ENCODE assay signal across 36 mouse cellular contexts in genomic region chr13:3861251-3861650, GRCm38 (mm10). TPM values are rescaled to one million over a fixed set of nuclear protein-coding genes. Genes with fewer than 3 reads are reported as not detected.
A peak's percentile ranks its signal among the peaks of the same experiment; 100 is the strongest.
DNase-seq lines count a peak whose midpoint lies in the region; ATAC-seq and TF ChIP-seq lines count a peak whose summit lies in the region.
"Had no signal": no experiment of that assay in that cellular context is flagged by ENCODE, and none has a peak within 500 bp of the region (broad histone marks: within the 10 kb centered on the region; RNA-seq: fewer than 3 reads in every experiment).

No protein-coding gene starts in this region.

- peak overlapping the region; percentile 13 for H3K9ac ChIP-seq in liver, embryonic 15.5 days
- no peak overlapping the region for H3K9ac ChIP-seq in stomach, postnatal 0 days (ENCODE audit: low read length)
- H3K9ac ChIP-seq: embryonic facial prominence, embryonic 15.5 days; hindbrain, embryonic 15.5 days; intestine, embryonic 15.5 days; limb, embryonic 12.5 days had no signal

- no peaks in the 10 kb centered on the region for H3K9me3 ChIP-seq in liver, embryonic 15.5 days (replicated peaks)
- no peaks in the 10 kb centered on the region for H3K9me3 ChIP-seq in stomach, postnatal 0 days (ENCODE audit: control insufficient read depth, low read length)
- H3K9me3 ChIP-seq: embryonic facial prominence, embryonic 15.5 days; forebrain, embryonic 10.5 days; G1E; hindbrain, embryonic 15.5 days; intestine, embryonic 15.5 days; limb, embryonic 12.5 days; midbrain, embryonic 10.5 days had no signal

- H3K4me2 ChIP-seq in liver, embryonic 15.5 days, result peak overlapping the region; percentile 41
- H3K4me2 ChIP-seq in stomach, postnatal 0 days (replicated peaks; ENCODE audit: low read depth), result no peak overlapping the region
- H3K4me2 ChIP-seq: embryonic facial prominence, embryonic 15.5 days; heart, embryonic 11.5 days; hindbrain, embryonic 15.5 days; intestine, embryonic 15.5 days; limb, embryonic 12.5 days had no signal

- peaks cover 69% of the 10 kb centered on the region for H3K4me1 ChIP-seq in liver, embryonic 15.5 days (replicated peaks)
- 0 out of 2 replicates have a peak, but pooled peaks cover 2% of the 10 kb centered on the region for H3K4me1 ChIP-seq in stomach, postnatal 0 days (replicated peaks; ENCODE audit: control insufficient read depth, insufficient read depth)
- H3K4me1 ChIP-seq: forebrain, embryonic 10.5 days; hindbrain, embryonic 15.5 days; limb, embryonic 12.5 days; midbrain, embryonic 10.5 days had no signal

- no peak for TF ChIP-seq CTCF in stomach, postnatal 0 days (IDR thresholded peaks at IDR 0.05; ENCODE audit: low read depth)

- H3K27ac ChIP-seq in liver, embryonic 15.5 days (replicated peaks), result peak overlapping the region; percentile 73
- H3K27ac ChIP-seq in stomach, postnatal 0 days (replicated peaks), result no peak overlapping the region
- H3K27ac ChIP-seq: embryonic facial prominence, embryonic 15.5 days; forebrain, embryonic 10.5 days; hindbrain, embryonic 15.5 days; intestine, embryonic 15.5 days; limb, embryonic 12.5 days; midbrain, embryonic 10.5 days had no signal

- H3K27me3 ChIP-seq in liver, embryonic 15.5 days, result no peaks in the 10 kb centered on the region
- H3K27me3 ChIP-seq in stomach, postnatal 0 days (ENCODE audit: control insufficient read depth, insufficient read depth, low read length), result no peaks in the 10 kb centered on the region
- H3K27me3 ChIP-seq: CH12.LX; embryonic facial prominence, embryonic 15.5 days; hindbrain, embryonic 15.5 days; intestine, embryonic 15.5 days; limb, embryonic 12.5 days had no signal

- no peak overlapping the region for H3K4me3 ChIP-seq in liver, embryonic 15.5 days (replicated peaks)
- no peak overlapping the region for H3K4me3 ChIP-seq in stomach, postnatal 0 days (ENCODE audit: low read depth, low read length)
- H3K4me3 ChIP-seq: embryonic facial prominence, embryonic 15.5 days; forebrain, embryonic 10.5 days; hindbrain, embryonic 15.5 days; intestine, embryonic 15.5 days; limb, embryonic 12.5 days; midbrain, embryonic 10.5 days; myocyte had no signal

- ATAC-seq in erythroid progenitor cell, adult 5-6 weeks (replicated peaks; ENCODE audit: low FRiP score, poor library complexity, severe bottlenecking), result peak; percentile 73
- peak; percentile 78 for ATAC-seq in liver, embryonic 15.5 days (ENCODE audit: insufficient read depth)
- no peak for ATAC-seq in stomach, postnatal 0 days (ENCODE audit: low FRiP score, low TSS enrichment)
- ATAC-seq: forebrain, embryonic 16.5 days; intestine, embryonic 15.5 days; midbrain, embryonic 16.5 days had no signal

- no peak for TF ChIP-seq EP300 in stomach, postnatal 0 days (optimal IDR thresholded peaks at IDR 0.05)

- H3K36me3 ChIP-seq in liver, embryonic 15.5 days (replicated peaks), result no peaks in the 10 kb centered on the region
- H3K36me3 ChIP-seq in stomach, postnatal 0 days (ENCODE audit: control insufficient read depth, insufficient read depth, low read length), result no peaks in the 10 kb centered on the region
- H3K36me3 ChIP-seq: embryonic facial prominence, embryonic 15.5 days; forebrain, embryonic 10.5 days; G1E; hindbrain, embryonic 15.5 days; intestine, embryonic 15.5 days; limb, embryonic 12.5 days; midbrain, embryonic 10.5 days had no signal

- peak; percentile 17 for DNase-seq in urinary bladder, adult 2 months (ENCODE audit: low spot score)
- no peak for DNase-seq in urinary bladder, postnatal 36 days (ENCODE audit: low spot score in 2 of 2)
- DNase-seq in right cerebral cortex, adult 18-20 months, result no peak
- no peak for DNase-seq in adrenal gland, postnatal 4 days (ENCODE audit: low spot score in 2 of 2)
- no peak for DNase-seq in stomach, postnatal 0 days (ENCODE audit: low spot score)
- DNase-seq: adrenal gland, adult 2 months; B cell, adult 2 months; cerebellum, adult 11 months; cerebellum, adult 9-11 months; gastrocnemius, postnatal 14 days; kidney, postnatal 36 days; lung, adult 2 months; thymus, postnatal 25 days had no signal

- WGBS in liver, embryonic 15.5 days (ENCODE audit: insufficient replicate concordance), result 51% methylated on average over 8 of the region's 8 CpGs
- WGBS in stomach, postnatal 0 days, result 81% methylated on average over 8 of the region's 8 CpGs

RNA-seq across cellular contexts. Expression of gene Calm5, which starts 7.3 kb away (rescaled TPM):
- polyA plus RNA-seq in urinary bladder, adult 2 months (2012; rRNA removed), result not detected in 2 replicates
- not detected in 2 replicates for total RNA-seq in erythroid progenitor cell, adult 5-6 weeks (2015; ENCODE audit: low replicate concordance)
- total RNA-seq in erythroid progenitor cell, adult 5-6 weeks (2017; ENCODE audit: low replicate concordance), result not detected in 2 replicates
- polyA plus RNA-seq in liver, embryonic 15.5 days (2015; fragmentation: Nextera tagmentation; extraction: Ambion mirVana), result not detected in 2 replicates
- not detected for total RNA-seq in adrenal gland, postnatal 4 days (2021)
- 0.18 TPM in 1 of 2 replicates, not detected in the other for polyA plus RNA-seq in stomach, postnatal 0 days (2015; fragmentation: Nextera tagmentation; extraction: Ambion mirVana)
- total RNA-seq: adrenal gland, adult 2 months; CH12.LX; common myeloid progenitor, adult 5-6 weeks; G1E; gastrocnemius, postnatal 14 days; hematopoietic stem cell, adult 5-6 weeks; left cerebral cortex, postnatal 14 days had no signal
- polyA plus RNA-seq: adrenal gland, adult 2 months; brain, embryonic 14.5 days; forebrain, embryonic 10.5 days; forebrain, embryonic 16.5 days; G1E; heart, embryonic 11.5 days; heart, postnatal 0 days; hindbrain, embryonic 15.5 days; intestine, embryonic 15.5 days; kidney, embryonic 14.5 days; limb, embryonic 12.5 days; lung, adult 2 months; midbrain, embryonic 10.5 days; midbrain, embryonic 16.5 days; myocyte; neural tube, embryonic 14.5 days; small intestine, adult 2 months; stomach, embryonic 14.5 days had no signal

RNA-seq across cellular contexts. Expression of gene Calm4, which starts 23.7 kb away (rescaled TPM):
- polyA plus RNA-seq in urinary bladder, adult 2 months (2012; rRNA removed), result not detected in 2 replicates
- total RNA-seq in erythroid progenitor cell, adult 5-6 weeks (2015; ENCODE audit: low replicate concordance), result not detected in 2 replicates
- total RNA-seq in erythroid progenitor cell, adult 5-6 weeks (2017; ENCODE audit: low replicate concordance), result not detected in 2 replicates
- 0.43 TPM in 1 of 2 replicates, not detected in the other for polyA plus RNA-seq in liver, embryonic 15.5 days (2015; fragmentation: Nextera tagmentation; extraction: Ambion mirVana)
- not detected for total RNA-seq in adrenal gland, postnatal 4 days (2021)
- polyA plus RNA-seq in stomach, postnatal 0 days (2015; fragmentation: Nextera tagmentation; extraction: Ambion mirVana), result 280 and 324 TPM in 2 replicates
- total RNA-seq: adrenal gland, adult 2 months; CH12.LX; G1E; gastrocnemius, postnatal 14 days; left cerebral cortex, postnatal 14 days had no signal
- polyA plus RNA-seq: adrenal gland, adult 2 months; forebrain, embryonic 10.5 days; forebrain, embryonic 16.5 days; G1E; heart, embryonic 11.5 days; heart, postnatal 0 days; intestine, embryonic 15.5 days; kidney, embryonic 14.5 days; limb, embryonic 12.5 days; midbrain, embryonic 10.5 days; midbrain, embryonic 16.5 days; neural tube, embryonic 14.5 days; small intestine, adult 2 months; stomach, embryonic 14.5 days had no signal

RNA-seq across cellular contexts. Expression of gene Net1, which starts 56.8 kb away (rescaled TPM):
- polyA plus RNA-seq in urinary bladder, adult 2 months (2012; rRNA removed), result 49.2 and 70.4 TPM in 2 replicates
- total RNA-seq in erythroid progenitor cell, adult 5-6 weeks (2015; ENCODE audit: low replicate concordance), result 133 and 156 TPM in 2 replicates
- total RNA-seq in erythroid progenitor cell, adult 5-6 weeks (2017; ENCODE audit: low replicate concordance), result 193 and 201 TPM in 2 replicates
- 51.4 and 58.3 TPM in 2 replicates for polyA plus RNA-seq in liver, embryonic 15.5 days (2015; fragmentation: Nextera tagmentation; extraction: Ambion mirVana)
- 100 to 1,000 TPM in 1 of 2 experiments, 10 to 100 TPM in 1; 89.3 to 106 TPM for total RNA-seq in adrenal gland, postnatal 4 days (2021)
- 54.6 and 59.1 TPM in 2 replicates for polyA plus RNA-seq in stomach, postnatal 0 days (2015; fragmentation: Nextera tagmentation; extraction: Ambion mirVana)

RNA-seq across cellular contexts. Expression of gene Tubal3, which starts 56.8 kb away (rescaled TPM):
- not detected in 2 replicates for polyA plus RNA-seq in urinary bladder, adult 2 months (2012; rRNA removed)
- total RNA-seq in erythroid progenitor cell, adult 5-6 weeks (2015; ENCODE audit: low replicate concordance), result not detected in 2 replicates
- not detected in 2 replicates for total RNA-seq in erythroid progenitor cell, adult 5-6 weeks (2017; ENCODE audit: low replicate concordance)
- 0.06 TPM in 1 of 2 replicates, not detected in the other for polyA plus RNA-seq in liver, embryonic 15.5 days (2015; fragmentation: Nextera tagmentation; extraction: Ambion mirVana)
- total RNA-seq in adrenal gland, postnatal 4 days (2021), result not detected
- polyA plus RNA-seq in stomach, postnatal 0 days (2015; fragmentation: Nextera tagmentation; extraction: Ambion mirVana), result not detected in 2 replicates
- total RNA-seq: adrenal gland, adult 2 months; common myeloid progenitor, adult 5-6 weeks; gastrocnemius, postnatal 14 days; hematopoietic stem cell, adult 5-6 weeks; left cerebral cortex, postnatal 14 days had no signal
- polyA plus RNA-seq: adrenal gland, adult 2 months; brain, embryonic 14.5 days; embryonic facial prominence, embryonic 15.5 days; forebrain, embryonic 10.5 days; G1E; heart, embryonic 11.5 days; heart, postnatal 0 days; kidney, embryonic 14.5 days; limb, embryonic 12.5 days; midbrain, embryonic 10.5 days; midbrain, embryonic 16.5 days; myocyte; neural tube, embryonic 14.5 days had no signal

RNA-seq across cellular contexts. Expression of gene Calml3, which starts 57.1 kb away (rescaled TPM):
- polyA plus RNA-seq in urinary bladder, adult 2 months (2012; rRNA removed), result 0.13 and 0.19 TPM in 2 replicates
- total RNA-seq in erythroid progenitor cell, adult 5-6 weeks (2015; ENCODE audit: low replicate concordance), result not detected in 2 replicates
- total RNA-seq in erythroid progenitor cell, adult 5-6 weeks (2017; ENCODE audit: low replicate concordance), result not detected in 2 replicates
- polyA plus RNA-seq in liver, embryonic 15.5 days (2015; fragmentation: Nextera tagmentation; extraction: Ambion mirVana), result not detected in 2 replicates
- not detected for total RNA-seq in adrenal gland, postnatal 4 days (2021)
- 40.0 and 44.6 TPM in 2 replicates for polyA plus RNA-seq in stomach, postnatal 0 days (2015; fragmentation: Nextera tagmentation; extraction: Ambion mirVana)
- total RNA-seq: CH12.LX; common myeloid progenitor, adult 5-6 weeks; gastrocnemius, postnatal 14 days; hematopoietic stem cell, adult 5-6 weeks; left cerebral cortex, postnatal 14 days had no signal
- polyA plus RNA-seq: adrenal gland, adult 2 months; forebrain, embryonic 10.5 days; forebrain, embryonic 16.5 days; G1E; heart, postnatal 0 days; intestine, embryonic 15.5 days; midbrain, embryonic 10.5 days; midbrain, embryonic 16.5 days; neural tube, embryonic 14.5 days; small intestine, adult 2 months had no signal

Comparison
In these comparisons a context has a peak if more than half of its experiments do, and no peak if none do; other contexts are left out.
1. RNA of gene Calm4, which starts 23.7 kb away (polyA plus RNA-seq): 280 to 324 TPM in stomach, postnatal 0 days; 0.43 TPM in liver, embryonic 15.5 days and not detected in urinary bladder, adult 2 months; every median in the first group is over 100 times any median in the second.